Comparison of ENCODE assay signal across 8 mouse cellular contexts in genomic region chr12:9585085-9585453, GRCm38 (mm10). TPM values are rescaled to one million over a fixed set of nuclear protein-coding genes. Genes with fewer than 3 reads are reported as not detected.
A peak's percentile ranks its signal among the peaks of the same experiment; 100 is the strongest.
DNase-seq lines count a peak whose midpoint lies in the region; ATAC-seq and TF ChIP-seq lines count a peak whose summit lies in the region.

No protein-coding gene starts in this region.

- H3K4me1 ChIP-seq in kidney, embryonic 16.5 days (ENCODE audit: insufficient read depth, low read length), result peaks cover 24% of the 10 kb centered on the region
- H3K4me1 ChIP-seq in embryonic facial prominence, embryonic 13.5 days, result peaks cover 46% of the 10 kb centered on the region
- no peaks in the 10 kb centered on the region for H3K4me1 ChIP-seq in hindbrain, postnatal 0 days (ENCODE audit: insufficient read depth, low read length)

- no peak for TF ChIP-seq CTCF in hindbrain, postnatal 0 days (IDR thresholded peaks at IDR 0.05; ENCODE audit: low read depth)

- H3K27ac ChIP-seq in kidney, embryonic 16.5 days (ENCODE audit: low read length), result no peak overlapping the region
- H3K27ac ChIP-seq in embryonic facial prominence, embryonic 13.5 days, result peak overlapping the region; percentile 55; the same call in 1 of the 2 replicates
- no peak overlapping the region for H3K27ac ChIP-seq in hindbrain, postnatal 0 days

- no peak for TF ChIP-seq POLR2A in myocyte (IDR thresholded peaks at IDR 0.05; ENCODE audit: insufficient read length, low read depth)

- H3K79me2 ChIP-seq in myocyte (ENCODE audit: control insufficient read depth, insufficient read depth), result no peaks in the 10 kb centered on the region

- 1% methylated on average over 7 of the region's 7 CpGs for WGBS in kidney, embryonic 16.5 days
- 2% methylated on average over 7 of the region's 7 CpGs for WGBS in embryonic facial prominence, embryonic 13.5 days
- 2% methylated on average over 7 of the region's 7 CpGs for WGBS in hindbrain, postnatal 0 days

- no peak overlapping the region for H3ac ChIP-seq in myocyte (ENCODE audit: control insufficient read depth, insufficient read length)

- H3K9me3 ChIP-seq in kidney, embryonic 16.5 days (ENCODE audit: low read length), result no peaks in the 10 kb centered on the region
- no peaks in the 10 kb centered on the region for H3K9me3 ChIP-seq in embryonic facial prominence, embryonic 13.5 days
- H3K9me3 ChIP-seq in hindbrain, postnatal 0 days (ENCODE audit: low read length), result no peaks in the 10 kb centered on the region

- peak; percentile 65 for ATAC-seq in kidney, embryonic 16.5 days (ENCODE audit: low FRiP score, low TSS enrichment)
- ATAC-seq in embryonic facial prominence, embryonic 13.5 days (ENCODE audit: insufficient number of reproducible peaks, insufficient read depth, low FRiP score, low TSS enrichment, low read depth), result peak; percentile 7; the same call in 1 of the 2 replicates
- ATAC-seq in hindbrain, postnatal 0 days, result peak; percentile 50; the same call in 1 of the 2 replicates

- H3K9ac ChIP-seq in kidney, embryonic 16.5 days (replicated peaks; ENCODE audit: low read length), result peak overlapping the region; percentile 61
- peak overlapping the region; percentile 63 for H3K9ac ChIP-seq in embryonic facial prominence, embryonic 13.5 days
- H3K9ac ChIP-seq in hindbrain, postnatal 0 days (replicated peaks; ENCODE audit: low read length), result peak overlapping the region; percentile 34; the same call in 1 of the 2 replicates

- peaks cover 31% of the 10 kb centered on the region for H3K27me3 ChIP-seq in kidney, embryonic 16.5 days (ENCODE audit: insufficient read depth, low read length)
- H3K27me3 ChIP-seq in embryonic facial prominence, embryonic 13.5 days, result peaks cover 45% of the 10 kb centered on the region
- H3K27me3 ChIP-seq in hindbrain, postnatal 0 days (ENCODE audit: insufficient read depth, low read length), result peaks cover 28% of the 10 kb centered on the region
- H3K27me3 ChIP-seq in myocyte (ENCODE audit: control insufficient read depth, insufficient read depth, insufficient read length), result no peaks in the 10 kb centered on the region

- peak overlapping the region; percentile 53 for H3K4me3 ChIP-seq in kidney, embryonic 16.5 days (ENCODE audit: low read length)
- H3K4me3 ChIP-seq in embryonic facial prominence, embryonic 13.5 days, result peak overlapping the region; percentile 41
- peak overlapping the region; percentile 48 for H3K4me3 ChIP-seq in hindbrain, postnatal 0 days (ENCODE audit: low read length)
- H3K4me3 ChIP-seq in myocyte, result peak overlapping the region; percentile 32

- no peak for DNase-seq in kidney, adult 8-10 months
- no peak for DNase-seq in hindbrain, postnatal 0 days (ENCODE audit: low spot score)
- DNase-seq in thymus, postnatal 14 days, result no peak
- DNase-seq in cerebellum, postnatal 10 days, result no peak
- no peak for DNase-seq in natural killer cell, adult 2 months (ENCODE audit: low spot score in 2 of 2)

- peak overlapping the region; percentile 79 for H3K4me2 ChIP-seq in kidney, embryonic 16.5 days (replicated peaks; ENCODE audit: low read depth, low read length)
- peak overlapping the region; percentile 66 for H3K4me2 ChIP-seq in embryonic facial prominence, embryonic 13.5 days
- H3K4me2 ChIP-seq in hindbrain, postnatal 0 days (ENCODE audit: low read depth, low read length), result peak overlapping the region; percentile 78
- H3K4me2 ChIP-seq in myocyte (ENCODE audit: low read depth), result peak overlapping the region; percentile 88

- no peaks in the 10 kb centered on the region for H3K36me3 ChIP-seq in kidney, embryonic 16.5 days (ENCODE audit: insufficient read depth, low read length)
- H3K36me3 ChIP-seq in embryonic facial prominence, embryonic 13.5 days, result no peaks in the 10 kb centered on the region
- no peaks in the 10 kb centered on the region for H3K36me3 ChIP-seq in hindbrain, postnatal 0 days (ENCODE audit: insufficient read depth, low read length)
- no peaks in the 10 kb centered on the region for H3K36me3 ChIP-seq in myocyte (ENCODE audit: control insufficient read depth, insufficient read depth)

TF ChIP-seq in myocyte, 11 proteins besides CTCF, POLR2A, EP300 and RAD21:
- no peak for TF ChIP-seq USF1 (IDR thresholded peaks at IDR 0.05; ENCODE audit: low read depth)
- no peak for TF ChIP-seq MAX (IDR thresholded peaks at IDR 0.05; ENCODE audit: low read depth)
- no peak for TF ChIP-seq SRF (IDR thresholded peaks at IDR 0.05; ENCODE audit: control insufficient read depth, insufficient read length, low read depth)
- no peak for TF ChIP-seq MYOG (IDR thresholded peaks at IDR 0.05; ENCODE audit: control insufficient read depth in 1 of 3, insufficient read depth in 1 of 3, insufficient read length in 2 of 3, low read depth in 2 of 3)
- no peak for TF ChIP-seq TCF12 (IDR thresholded peaks at IDR 0.05; ENCODE audit: insufficient read depth, poor library complexity, severe bottlenecking)
- no peak for TF ChIP-seq TCF3 (IDR thresholded peaks at IDR 0.05; ENCODE audit: insufficient read length, low read depth)
- TF ChIP-seq REST (IDR thresholded peaks at IDR 0.05; ENCODE audit: insufficient read depth, insufficient read length), result no peak
- no peak for TF ChIP-seq MYOD1 (IDR thresholded peaks at IDR 0.05; ENCODE audit: control insufficient read depth in 1 of 3, insufficient read length in 2 of 3, low read depth in 2 of 3)
- no peak for TF ChIP-seq CEBPB (IDR thresholded peaks at IDR 0.05; ENCODE audit: insufficient read depth, poor library complexity, severe bottlenecking)
- TF ChIP-seq E2F4 (IDR thresholded peaks at IDR 0.05; ENCODE audit: insufficient read depth), result no peak
- TF ChIP-seq POLR2AphosphoS2 (IDR thresholded peaks at IDR 0.05; ENCODE audit: insufficient read length, low read depth), result no peak

RNA-seq across cellular contexts. Expression of gene Osr1, which starts 15.2 kb away (rescaled TPM):
- 20.3 and 30.8 TPM in 2 replicates for polyA plus RNA-seq in kidney, embryonic 16.5 days (2015; fragmentation: Nextera tagmentation; extraction: Ambion mirVana)
- 165 TPM in 2 replicates for polyA plus RNA-seq in embryonic facial prominence, embryonic 13.5 days (2015; fragmentation: Nextera tagmentation; extraction: Ambion mirVana)
- 8.7 and 17.6 TPM in 2 replicates for total RNA-seq in hindbrain, postnatal 0 days (2014; rRNA removed)
- 7.1 and 8.5 TPM in 2 replicates for polyA plus RNA-seq in hindbrain, postnatal 0 days (2015; fragmentation: Nextera tagmentation; extraction: Ambion mirVana)
- 3.0 TPM for polyA plus RNA-seq in myocyte (2012; fragmentation: generic; extraction: Trizol)

Comparison
In these comparisons a context has a peak if more than half of its experiments do, and no peak if none do; other contexts are left out.
1. ATAC-seq: peak in every context shown above with its lines; median percentile 65 in kidney, embryonic 16.5 days; 50 in hindbrain, postnatal 0 days; 7 in embryonic facial prominence, embryonic 13.5 days.